Mouse (Mus musculus) regulatory T cell (primary cell): ENCODE measurements at regions not wholly inside any gene's neighbourhood (a gene's known extent, or its start where the extent isn't known, plus 50 kb on each side); places are given as distances from the start of the nearest gene placed in this dataset.

Experiments
- in situ Hi-C: fragments of 300-600 bp; cut with MboI, MseI; formaldehyde crosslinking; loops from one replicate; pipeline ENCODE4 v1.15.1; 2025; ENCODE audit warnings: high pct_unique_total_duplicates

DNA sequence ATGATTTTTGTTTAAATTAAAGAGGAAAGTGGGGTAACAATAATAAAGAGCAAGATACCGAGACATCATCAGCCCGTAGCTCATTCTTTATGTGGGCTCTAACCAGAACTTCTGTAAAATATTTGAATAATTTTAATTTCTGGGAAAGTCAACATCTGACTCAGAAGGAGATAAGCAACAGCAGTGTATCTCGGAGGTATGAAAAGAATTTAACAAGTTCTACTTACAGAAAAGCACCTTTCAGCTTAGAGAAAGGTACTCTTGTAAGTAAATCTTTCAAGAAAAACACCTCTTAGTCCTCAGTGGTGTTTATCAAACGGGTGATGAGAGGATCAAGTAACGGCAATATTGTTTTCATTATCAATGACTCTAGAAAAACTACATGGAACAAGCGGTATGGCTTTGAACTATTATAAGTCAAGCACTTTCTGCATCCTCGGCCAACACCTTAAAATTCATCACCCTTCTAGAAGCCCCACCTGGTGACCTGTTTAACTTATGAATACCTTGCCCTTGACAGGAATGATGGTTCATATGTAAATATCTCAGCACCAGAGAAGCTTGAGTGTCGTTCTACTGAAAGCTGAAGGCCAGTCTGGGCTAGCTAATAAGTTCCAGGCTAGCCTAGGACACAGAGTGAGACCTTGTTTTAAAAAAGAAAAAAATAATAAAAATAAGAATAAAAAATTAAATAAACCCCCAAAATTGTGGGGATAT, 57.7 kb upstream of the Slc39a8 start:
- in situ Hi-C loops, result no loop called here

DNA sequence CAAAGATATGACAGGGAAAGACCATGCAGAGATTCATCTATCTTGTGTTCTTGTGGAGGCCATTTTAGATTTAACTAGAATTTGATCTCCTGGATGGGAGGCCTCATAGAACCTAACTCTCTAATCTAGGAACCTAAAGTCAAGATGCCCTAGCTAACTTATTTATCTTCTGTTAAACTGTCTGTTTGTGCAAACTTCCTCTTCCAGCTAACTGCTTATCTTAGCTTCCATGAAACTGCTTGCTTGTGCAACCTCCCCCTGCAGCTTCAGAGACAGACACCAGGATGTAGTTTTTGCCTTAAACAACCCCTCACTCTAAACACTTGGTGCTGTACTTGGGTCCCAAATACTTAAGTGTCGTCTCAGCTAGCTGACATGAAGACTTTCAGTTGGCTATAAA, 66.5 kb upstream of the Nfkb1 start:
- in situ Hi-C loops, result loop anchor here (5.0 kb wide), 1 partner anchor 49 kb away; no protein-coding TSS in a partner anchor

DNA sequence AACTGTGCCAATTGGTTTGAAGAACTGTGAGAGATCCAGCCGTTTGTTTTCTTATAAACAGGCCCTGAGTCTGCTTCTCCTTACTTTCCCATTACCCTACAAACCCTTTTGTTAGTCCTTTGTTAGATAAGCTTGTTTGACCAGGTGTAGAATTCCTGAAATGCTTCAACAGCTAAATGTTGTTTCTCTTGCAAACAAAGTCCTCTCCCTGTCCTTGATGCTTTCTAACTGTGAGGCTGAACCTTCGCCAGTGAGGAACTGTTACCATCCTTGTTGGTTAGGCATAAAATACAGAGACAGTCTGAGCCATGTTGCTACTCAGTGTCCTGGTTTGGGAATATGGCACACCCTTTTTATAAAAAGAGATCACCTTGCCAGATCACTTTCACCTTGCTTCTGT, 65.5 kb upstream of the Nfkb1 start:
- in situ Hi-C loops, result loop anchor here (5.0 kb wide), 1 partner anchor 50 kb away; no protein-coding TSS in a partner anchor

DNA sequence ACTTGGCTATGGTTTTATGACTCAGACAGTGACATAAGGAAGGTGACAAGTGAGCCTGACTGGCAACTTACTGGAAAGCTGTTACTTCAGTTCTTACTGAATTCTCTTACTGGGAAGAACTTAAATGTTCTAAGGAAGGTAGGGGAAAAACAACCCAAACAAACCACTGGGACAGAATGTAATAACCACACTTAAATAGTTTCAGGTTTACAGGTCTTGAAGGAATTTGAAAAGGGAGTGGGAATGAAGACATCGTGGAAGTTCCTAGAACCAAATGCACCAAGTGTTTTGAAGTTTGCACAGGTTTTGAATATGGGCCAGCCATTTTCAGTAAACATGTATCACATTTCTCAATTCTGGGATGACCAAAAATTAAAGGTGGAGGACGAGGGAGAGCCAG, 59.4 kb upstream of the Nfkb1 start:
- in situ Hi-C loops, result no loop called here

DNA sequence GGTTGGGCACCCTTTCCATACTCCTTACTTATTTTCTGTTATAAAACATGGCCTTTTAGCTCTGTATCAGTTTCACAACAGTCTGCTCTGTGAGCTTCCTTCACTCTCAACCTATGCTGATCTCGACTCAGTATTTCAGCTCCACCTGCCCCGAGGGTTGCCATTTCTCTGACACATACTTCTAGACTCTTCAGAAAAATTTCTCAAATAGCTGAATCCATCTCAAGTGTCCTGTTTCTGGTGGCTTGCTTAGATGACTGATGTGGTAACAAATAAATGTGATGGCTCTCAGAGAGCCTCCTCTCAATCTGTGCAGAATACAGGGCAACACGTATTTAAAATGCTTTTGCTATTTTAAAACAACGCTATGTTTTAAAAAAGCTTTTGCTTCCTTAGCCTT, 54.1 kb upstream of the Nfkb1 start:
- in situ Hi-C loops, result no loop called here
